Mouse (Mus musculus): ENCODE data around the gene Ankrd33b.

Gene Ankrd33b

GRCm38 (mm10) chr15:31366596-31367480 lies 688 bp downstream of the Ankrd33b start:
- DNase-seq, result peak; percentile 43 to 50

- DNase-seq, result peak; percentile 42 to 53
These were observed 1.6 kb downstream of the Ankrd33b start for GRCm38 (mm10) chr15:31365720-31366591.

- peak; percentile 47 to 60 for DNase-seq
These were observed 2.3 kb downstream of the Ankrd33b start for GRCm38 (mm10) chr15:31365041-31365719.

GRCm38 (mm10) chr15:31364396-31364795 lies 3.1 kb downstream of the Ankrd33b start:
- DNase-seq, result no peak

- DNase-seq, result no peak
These were observed 3.6 kb downstream of the Ankrd33b start for GRCm38 (mm10) chr15:31363981-31364361.

GRCm38 (mm10) chr15:31363241-31363980 lies 4.1 kb downstream of the Ankrd33b start:
- DNase-seq, result no peak

- no peak for DNase-seq
These were observed 6.2 kb downstream of the Ankrd33b start for GRCm38 (mm10) chr15:31361259-31361853.

- no peak for DNase-seq
These were observed 6.9 kb downstream of the Ankrd33b start for GRCm38 (mm10) chr15:31360593-31360992.

GRCm38 (mm10) chr15:31359805-31360204 lies 7.7 kb downstream of the Ankrd33b start:
- DNase-seq, result no peak

GRCm38 (mm10) chr15:31352494-31353279 lies 14.8 kb downstream of the Ankrd33b start:
- no peak for DNase-seq

- peak; percentile 44 to 51 for DNase-seq
These were observed 17.6 kb downstream of the Ankrd33b start for GRCm38 (mm10) chr15:31349810-31350341.

- DNase-seq, result no peak
These were observed 18.5 kb downstream of the Ankrd33b start for GRCm38 (mm10) chr15:31349046-31349445.

- DNase-seq, result no peak
These were observed 19.3 kb downstream of the Ankrd33b start for GRCm38 (mm10) chr15:31348241-31348640.

- DNase-seq, result no peak
These were observed 21.0 kb downstream of the Ankrd33b start for GRCm38 (mm10) chr15:31346508-31346907.

- no peak for DNase-seq
These were observed 22.2 kb downstream of the Ankrd33b start for GRCm38 (mm10) chr15:31345366-31345765.

GRCm38 (mm10) chr15:31344811-31345211 lies 22.7 kb downstream of the Ankrd33b start:
- DNase-seq, result no peak

GRCm38 (mm10) chr15:31343602-31344001 lies 23.9 kb downstream of the Ankrd33b start:
- no peak for DNase-seq

- DNase-seq, result no peak
These were observed 25.0 kb downstream of the Ankrd33b start for GRCm38 (mm10) chr15:31342496-31342901.

- no peak for DNase-seq
These were observed 25.5 kb downstream of the Ankrd33b start for GRCm38 (mm10) chr15:31342001-31342400.

- DNase-seq, result peak; percentile 65 to 71
These were observed 28.8 kb downstream of the Ankrd33b start for GRCm38 (mm10) chr15:31338656-31339291.
